Comparison of ENCODE assay signal across 10 mouse cellular contexts in the genomic region with DNA sequence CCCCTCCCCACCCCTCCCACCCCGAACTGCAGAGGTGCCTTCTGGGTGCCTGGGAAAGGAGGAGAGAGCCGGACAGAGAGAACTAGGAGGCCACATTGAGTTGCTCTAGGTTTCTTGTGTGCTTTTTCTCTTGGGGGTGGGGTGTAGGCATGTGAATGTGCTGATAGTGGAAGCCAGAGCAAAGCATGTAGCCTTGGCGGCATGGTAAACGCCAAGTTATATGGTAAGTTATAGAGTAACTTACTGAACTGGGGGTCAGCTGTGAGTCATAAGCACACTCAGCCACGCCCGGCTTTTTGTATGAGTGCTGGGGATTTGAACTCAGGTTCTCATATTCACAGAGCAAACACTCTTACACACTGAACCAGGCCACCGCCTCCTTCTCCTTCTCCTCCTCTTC. TPM values are rescaled to one million over a fixed set of nuclear protein-coding genes. Genes with fewer than 3 reads are reported as not detected.
DNase-seq lines count a peak whose midpoint lies in the region; ATAC-seq and TF ChIP-seq lines count a peak whose summit lies in the region.
"Had no signal": no experiment of that assay in that cellular context is flagged by ENCODE, and none has a peak within 500 bp of the region (broad histone marks: within the 10 kb centered on the region; RNA-seq: fewer than 3 reads in every experiment).

No protein-coding gene starts in this region.

- H3K9me3 ChIP-seq in heart, embryonic 11.5 days (replicated peaks; ENCODE audit: control insufficient read depth, low read length) = no peaks in the 10 kb centered on the region
- no peaks in the 10 kb centered on the region for H3K9me3 ChIP-seq in midbrain, embryonic 13.5 days
- H3K9me3 ChIP-seq in midbrain, embryonic 14.5 days (ENCODE audit: control insufficient read depth, low read length) = no peaks in the 10 kb centered on the region
- H3K9me3 ChIP-seq in intestine, postnatal 0 days (ENCODE audit: control insufficient read depth) = no peaks in the 10 kb centered on the region
- no peaks in the 10 kb centered on the region for H3K9me3 ChIP-seq in stomach, postnatal 0 days (ENCODE audit: control insufficient read depth, low read length)

- peak overlapping the region; percentile 29; the same call in 1 of the 2 replicates for H3K4me2 ChIP-seq in heart, embryonic 11.5 days
- no peak overlapping the region for H3K4me2 ChIP-seq in midbrain, embryonic 13.5 days (replicated peaks)
- H3K4me2 ChIP-seq in midbrain, embryonic 14.5 days (ENCODE audit: low read length) = no peak overlapping the region
- peak overlapping the region; percentile 35; the same call in 1 of the 2 replicates for H3K4me2 ChIP-seq in intestine, postnatal 0 days (replicated peaks; ENCODE audit: low read depth)
- no peak overlapping the region for H3K4me2 ChIP-seq in stomach, postnatal 0 days (replicated peaks; ENCODE audit: low read depth)

- peaks cover 69% of the 10 kb centered on the region for H3K4me1 ChIP-seq in heart, embryonic 11.5 days (ENCODE audit: control insufficient read depth, insufficient read depth, low read length)
- H3K4me1 ChIP-seq in midbrain, embryonic 13.5 days (replicated peaks) = peaks cover 72% of the 10 kb centered on the region
- H3K4me1 ChIP-seq in midbrain, embryonic 14.5 days (ENCODE audit: control insufficient read depth, insufficient read depth, low read length) = peaks cover 28% of the 10 kb centered on the region
- H3K4me1 ChIP-seq in intestine, postnatal 0 days (replicated peaks; ENCODE audit: control insufficient read depth, insufficient read depth, low read length) = peaks cover 19% of the 10 kb centered on the region; the same call in 1 of the 2 replicates
- H3K4me1 ChIP-seq in stomach, postnatal 0 days (replicated peaks; ENCODE audit: control insufficient read depth, insufficient read depth) = peaks cover 14% of the 10 kb centered on the region

- 64% methylated on average over 7 of the region's 7 CpGs for WGBS in heart, embryonic 11.5 days (ENCODE audit: insufficient replicate concordance)
- WGBS in midbrain, embryonic 13.5 days = 81% methylated on average over 7 of the region's 7 CpGs
- 88% methylated on average over 7 of the region's 7 CpGs for WGBS in midbrain, embryonic 14.5 days
- 22% methylated on average over 7 of the region's 7 CpGs for WGBS in intestine, postnatal 0 days
- WGBS in stomach, postnatal 0 days = 46% methylated on average over 7 of the region's 7 CpGs

- H3K9ac ChIP-seq in heart, embryonic 11.5 days (ENCODE audit: low read depth, low read length) = 0 out of 2 replicates have a peak overlapping the region, but pooled peaks have one; percentile 10
- H3K9ac ChIP-seq in midbrain, embryonic 13.5 days (replicated peaks) = no peak overlapping the region
- no peak overlapping the region for H3K9ac ChIP-seq in midbrain, embryonic 14.5 days (replicated peaks; ENCODE audit: low read length)
- H3K9ac ChIP-seq in intestine, postnatal 0 days (ENCODE audit: low read depth, low read length) = no peak overlapping the region
- H3K9ac ChIP-seq in stomach, postnatal 0 days (ENCODE audit: low read length) = no peak overlapping the region

- peak; percentile 46 for ATAC-seq in heart, embryonic 11.5 days (replicated peaks; ENCODE audit: insufficient number of reproducible peaks, low FRiP score, low TSS enrichment)
- ATAC-seq in midbrain, embryonic 13.5 days = no peak
- ATAC-seq in midbrain, embryonic 14.5 days (ENCODE audit: low FRiP score, low TSS enrichment) = no peak
- peak; percentile 48 for ATAC-seq in intestine, postnatal 0 days
- peak; percentile 71 for ATAC-seq in stomach, postnatal 0 days (ENCODE audit: low FRiP score, low TSS enrichment)

- no peaks in the 10 kb centered on the region for H3K36me3 ChIP-seq in heart, embryonic 11.5 days (ENCODE audit: control insufficient read depth, insufficient read depth, low read length)
- H3K36me3 ChIP-seq in midbrain, embryonic 13.5 days = no peaks in the 10 kb centered on the region
- no peaks in the 10 kb centered on the region for H3K36me3 ChIP-seq in midbrain, embryonic 14.5 days (ENCODE audit: control insufficient read depth, insufficient read depth, low read length)
- no peaks in the 10 kb centered on the region for H3K36me3 ChIP-seq in intestine, postnatal 0 days (ENCODE audit: control insufficient read depth, insufficient read depth)
- no peaks in the 10 kb centered on the region for H3K36me3 ChIP-seq in stomach, postnatal 0 days (ENCODE audit: control insufficient read depth, insufficient read depth, low read length)

- TF ChIP-seq EP300 in stomach, postnatal 0 days (optimal IDR thresholded peaks at IDR 0.05) = no peak

- peak overlapping the region; percentile 80 for H3K27ac ChIP-seq in heart, embryonic 11.5 days (ENCODE audit: low read depth, low read length)
- H3K27ac ChIP-seq in midbrain, embryonic 13.5 days = peak overlapping the region; percentile 52
- no peak overlapping the region for H3K27ac ChIP-seq in midbrain, embryonic 14.5 days (replicated peaks; ENCODE audit: low read depth, low read length)
- H3K27ac ChIP-seq in intestine, postnatal 0 days (ENCODE audit: low read depth, low read length) = peak overlapping the region; percentile 63
- peak overlapping the region; percentile 84 for H3K27ac ChIP-seq in stomach, postnatal 0 days (replicated peaks)

- no peaks in the 10 kb centered on the region for H3K27me3 ChIP-seq in heart, embryonic 11.5 days (ENCODE audit: control insufficient read depth, insufficient read depth, low read length)
- H3K27me3 ChIP-seq in midbrain, embryonic 13.5 days = no peaks in the 10 kb centered on the region
- no peaks in the 10 kb centered on the region for H3K27me3 ChIP-seq in midbrain, embryonic 14.5 days (ENCODE audit: control insufficient read depth, insufficient read depth, low read length)
- no peaks in the 10 kb centered on the region for H3K27me3 ChIP-seq in intestine, postnatal 0 days (replicated peaks; ENCODE audit: control insufficient read depth, insufficient read depth, low read length)
- no peaks in the 10 kb centered on the region for H3K27me3 ChIP-seq in stomach, postnatal 0 days (ENCODE audit: control insufficient read depth, insufficient read depth, low read length)

- no peak for TF ChIP-seq CTCF in intestine, postnatal 0 days (IDR thresholded peaks at IDR 0.05; ENCODE audit: low read depth)
- TF ChIP-seq CTCF in stomach, postnatal 0 days (IDR thresholded peaks at IDR 0.05; ENCODE audit: low read depth) = no peak

- no peak overlapping the region for H3K4me3 ChIP-seq in heart, embryonic 11.5 days (ENCODE audit: low read depth, low read length)
- H3K4me3 ChIP-seq in midbrain, embryonic 13.5 days (replicated peaks) = no peak overlapping the region
- no peak overlapping the region for H3K4me3 ChIP-seq in midbrain, embryonic 14.5 days (replicated peaks; ENCODE audit: low read depth, low read length)
- H3K4me3 ChIP-seq in intestine, postnatal 0 days (ENCODE audit: low read depth, low read length) = no peak overlapping the region
- no peak overlapping the region for H3K4me3 ChIP-seq in stomach, postnatal 0 days (ENCODE audit: low read depth, low read length)

- DNase-seq in heart, adult 11 months = no peak
- DNase-seq in midbrain, embryonic 14.5 days = no peak
- DNase-seq in stomach, postnatal 0 days (ENCODE audit: low spot score) = peak; percentile 68
- no peak for DNase-seq in adrenal gland, adult 8-10 months
- DNase-seq in thymus, postnatal 25 days = no peak
- DNase-seq: lung, adult 18-20 months; right cerebral cortex, postnatal 14 days had no signal

RNA-seq across cellular contexts. Expression of gene Srebf2, which starts 17.5 kb away (rescaled TPM):
- polyA plus RNA-seq in heart, embryonic 11.5 days (2014; fragmentation: Nextera tagmentation; extraction: Ambion mirVana) = 82.3 and 88.1 TPM in 2 replicates
- polyA plus RNA-seq in midbrain, embryonic 13.5 days (2015; fragmentation: Nextera tagmentation; extraction: Ambion mirVana) = 225 and 230 TPM in 2 replicates
- polyA plus RNA-seq in midbrain, embryonic 14.5 days (2014; fragmentation: Nextera tagmentation; extraction: Ambion mirVana) = 132 and 158 TPM in 2 replicates
- 68.7 and 69.5 TPM in 2 replicates for polyA plus RNA-seq in intestine, postnatal 0 days (2015; fragmentation: Nextera tagmentation; extraction: Ambion mirVana)
- 119 and 127 TPM in 2 replicates for polyA plus RNA-seq in stomach, postnatal 0 days (2015; fragmentation: Nextera tagmentation; extraction: Ambion mirVana)
- 100 to 1,000 TPM in 2 of 4 experiments, 10 to 100 TPM in 2; 83.2 to 144 (median 107) TPM for total RNA-seq in adrenal gland, adult 8-10 months (2022)

RNA-seq across cellular contexts. Expression of gene Ccdc134, which starts 36.8 kb away (rescaled TPM):
- 9.5 and 9.6 TPM in 2 replicates for polyA plus RNA-seq in heart, embryonic 11.5 days (2014; fragmentation: Nextera tagmentation; extraction: Ambion mirVana)
- polyA plus RNA-seq in midbrain, embryonic 13.5 days (2015; fragmentation: Nextera tagmentation; extraction: Ambion mirVana) = 12.0 and 14.0 TPM in 2 replicates
- polyA plus RNA-seq in midbrain, embryonic 14.5 days (2014; fragmentation: Nextera tagmentation; extraction: Ambion mirVana) = 10.0 and 11.0 TPM in 2 replicates
- polyA plus RNA-seq in intestine, postnatal 0 days (2015; fragmentation: Nextera tagmentation; extraction: Ambion mirVana) = 3.5 and 4.2 TPM in 2 replicates
- 8.2 and 8.5 TPM in 2 replicates for polyA plus RNA-seq in stomach, postnatal 0 days (2015; fragmentation: Nextera tagmentation; extraction: Ambion mirVana)
- 10 to 100 TPM in 3 of 4 experiments, 1 to 10 TPM in 1; 8.9 to 13.7 (median 12.5) TPM for total RNA-seq in adrenal gland, adult 8-10 months (2022)

RNA-seq across cellular contexts. Expression of gene Shisa8, which starts 48.1 kb away (rescaled TPM):
- polyA plus RNA-seq in heart, embryonic 11.5 days (2014; fragmentation: Nextera tagmentation; extraction: Ambion mirVana) = 0.07 TPM in 1 of 2 replicates, not detected in the other
- polyA plus RNA-seq in midbrain, embryonic 13.5 days (2015; fragmentation: Nextera tagmentation; extraction: Ambion mirVana) = 0.50 and 0.70 TPM in 2 replicates
- polyA plus RNA-seq in midbrain, embryonic 14.5 days (2014; fragmentation: Nextera tagmentation; extraction: Ambion mirVana) = 0.70 and 1.5 TPM in 2 replicates
- polyA plus RNA-seq in intestine, postnatal 0 days (2015; fragmentation: Nextera tagmentation; extraction: Ambion mirVana) = not detected in 2 replicates
- polyA plus RNA-seq in stomach, postnatal 0 days (2015; fragmentation: Nextera tagmentation; extraction: Ambion mirVana) = 0.06 and 0.23 TPM in 2 replicates
- under 1 TPM in 3 of 4 experiments, not detected in 1; 0.14 to 0.24 (median 0.17) TPM for total RNA-seq in adrenal gland, adult 8-10 months (2022)

RNA-seq across cellular contexts. Expression of gene Tnfrsf13c, which starts 59.7 kb away (rescaled TPM):
- 0.29 TPM in 1 of 2 replicates, not detected in the other for polyA plus RNA-seq in heart, embryonic 11.5 days (2014; fragmentation: Nextera tagmentation; extraction: Ambion mirVana)
- not detected in 2 replicates for polyA plus RNA-seq in midbrain, embryonic 13.5 days (2015; fragmentation: Nextera tagmentation; extraction: Ambion mirVana)
- polyA plus RNA-seq in midbrain, embryonic 14.5 days (2014; fragmentation: Nextera tagmentation; extraction: Ambion mirVana) = 0.19 TPM in 1 of 2 replicates, not detected in the other
- 0.10 TPM in 1 of 2 replicates, not detected in the other for polyA plus RNA-seq in intestine, postnatal 0 days (2015; fragmentation: Nextera tagmentation; extraction: Ambion mirVana)
- polyA plus RNA-seq in stomach, postnatal 0 days (2015; fragmentation: Nextera tagmentation; extraction: Ambion mirVana) = not detected in 2 replicates
- under 1 TPM in 2 of 4 experiments, not detected in 2; 0.45 to 0.92 TPM for total RNA-seq in adrenal gland, adult 8-10 months (2022)

Comparison
In these comparisons a context has a peak if more than half of its experiments do, and no peak if none do; other contexts are left out.
1. ATAC-seq: peak in heart, embryonic 11.5 days (single experiment), intestine, postnatal 0 days (single experiment) and stomach, postnatal 0 days (single experiment); none in midbrain, embryonic 13.5 days (single experiment) and midbrain, embryonic 14.5 days (single experiment).
2. H3K4me2 ChIP-seq: peak in heart, embryonic 11.5 days (single experiment) and intestine, postnatal 0 days (single experiment); none in midbrain, embryonic 13.5 days (single experiment), midbrain, embryonic 14.5 days (single experiment) and stomach, postnatal 0 days (single experiment).